Mouse (Mus musculus) thymus, adult 2 months (tissue): ENCODE data around the gene Dock9. TPM values are rescaled to one million over a fixed set of nuclear protein-coding genes. Genes with fewer than 3 reads are reported as not detected.

ENCODE experiments used
- DNase-seq: peaks from one replicate; pipeline ENCODE4 v3.0.0; 2021
- H3K27ac ChIP-seq: fragments of 200-500 bp; 2 replicates; pipeline ENCODE4 v1.5.1; 2012; ENCODE audit warnings: low read length, control low read depth; ENCODE audit not compliant: control insufficient read depth, insufficient read depth
- H3K27me3 ChIP-seq: fragments of 200-500 bp; 2 replicates; pipeline ENCODE4 v1.6.1; 2012; ENCODE audit warnings: mild to moderate bottlenecking, low read length, moderate library complexity, mixed read lengths; ENCODE audit not compliant: control insufficient read depth, insufficient read depth
- H3K36me3 ChIP-seq: fragments of 200-500 bp; 2 replicates; pipeline ENCODE4 v1.6.1; 2012; ENCODE audit warnings: mild to moderate bottlenecking, low read length, moderate library complexity; ENCODE audit not compliant: control insufficient read depth, insufficient read depth
- H3K4me1 ChIP-seq: fragments of 200-500 bp; replicated peaks from 2 replicates; pipeline ENCODE4 v1.6.1; 2012; ENCODE audit warnings: low read length; ENCODE audit not compliant: control insufficient read depth, insufficient read depth
- H3K4me3 ChIP-seq: fragments of 200-500 bp; 2 replicates; pipeline ENCODE4 v1.5.1; 2012; ENCODE audit warnings: mild to moderate bottlenecking, low read length, control low read depth, moderate library complexity; ENCODE audit not compliant: control insufficient read depth, insufficient read depth
- CTCF ChIP-seq: fragments of 200-500 bp; IDR thresholded peaks from 2 replicates; pipeline ENCODE4 v1.5.1; 2012; ENCODE audit warnings: mild to moderate bottlenecking, control low read depth, low read length, moderate library complexity, borderline replicate concordance; ENCODE audit not compliant: control insufficient read depth, poor library complexity, insufficient read depth; ENCODE audit errors: extremely low read depth
- POLR2A ChIP-seq: fragments of 200-500 bp; IDR thresholded peaks from 2 replicates; pipeline ENCODE4 v1.6.1; 2012; ENCODE audit warnings: mild to moderate bottlenecking, low read length, control low read depth, moderate library complexity; ENCODE audit not compliant: control insufficient read depth, poor library complexity, insufficient read depth; ENCODE audit errors: extremely low read depth
- WGBS: fragments of 180-500 bp; shearing (Covaris S2); methylation state at CpG from one replicate; pipeline ENCODE4 v1.1.7; 2018; 5-methylcytosine and 5-hydroxymethylcytosine counted together
- polyA plus RNA-seq: library from polyadenylated mRNA; depleted of rRNA; stranded (reverse); fragments of >200 nt; gene quantifications from 2 replicates; pipeline ENCODE4 v1.2.3, GENCODE M21; 2012

Dock9 gene
- polyA plus RNA-seq, 1 experiment, result 13.2 TPM

DNA sequence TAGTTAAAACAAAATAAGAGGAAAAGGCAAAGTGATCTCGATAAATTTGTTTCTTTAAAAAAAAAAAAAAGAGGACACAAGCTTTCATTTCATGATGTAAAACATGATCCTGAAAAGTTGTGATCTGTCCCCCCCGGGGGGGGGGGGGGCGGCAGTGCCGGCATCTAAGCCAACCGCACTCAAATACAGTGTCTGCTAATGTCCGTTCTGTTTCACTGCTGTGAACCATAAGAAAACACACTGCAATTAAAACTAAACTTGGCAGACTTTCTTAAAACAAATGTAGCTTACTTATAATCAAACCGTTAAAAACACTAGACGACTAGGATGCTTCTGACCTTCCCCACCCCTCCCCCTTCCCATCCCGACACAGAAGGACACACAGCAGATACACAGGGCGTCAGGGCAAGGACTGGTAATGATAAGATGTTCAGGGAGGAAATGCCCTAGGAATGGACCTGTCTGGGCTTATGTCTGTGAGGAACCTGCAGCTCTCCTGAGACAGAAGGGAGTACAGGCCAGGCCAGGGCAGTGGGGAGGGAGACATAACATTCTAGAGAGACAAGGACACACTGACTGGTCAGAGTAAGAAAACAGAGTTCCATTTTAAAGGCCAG lies 204.2 kb downstream of the Dock9 start:
- Histone ChIP-seq H3K4me1 (no peaks in the 10 kb centered on the region), H3K4me3 (no peak overlapping the region), H3K36me3 (no peaks in the 10 kb centered on the region), H3K27me3 (no peaks in the 10 kb centered on the region), H3K27ac (no peak overlapping the region)
- DNase-seq, result no peak
- 91% methylated on average over 10 of the region's 10 CpGs for WGBS
- TF ChIP-seq POLR2A (no peak), CTCF (no peak)

DNA sequence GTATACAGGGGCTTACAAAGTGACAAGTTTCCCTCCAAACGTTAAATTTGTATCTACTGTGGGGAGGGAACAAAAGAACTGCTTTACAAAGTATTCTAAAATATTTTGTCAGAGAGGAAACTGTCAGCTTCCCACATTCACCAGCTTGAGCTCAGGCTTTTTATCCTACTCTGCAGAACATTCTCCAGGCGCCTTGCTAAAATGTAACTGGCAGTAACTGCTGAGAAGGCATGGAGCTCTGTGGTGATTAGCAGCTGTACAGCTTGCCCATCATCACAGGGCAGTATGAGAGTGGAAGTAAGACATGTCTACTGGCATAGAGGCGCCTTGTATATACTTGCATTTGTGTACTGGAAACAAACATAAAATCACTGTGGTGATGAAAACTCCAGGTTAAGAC lies 204.7 kb downstream of the Dock9 start:
- no peaks in the 10 kb centered on the region for H3K36me3 ChIP-seq
- H3K27ac ChIP-seq, result no peak overlapping the region
- no peak for DNase-seq
- H3K4me1 ChIP-seq, result no peaks in the 10 kb centered on the region
- no peak overlapping the region for H3K4me3 ChIP-seq
- WGBS, result 74% methylated on average over 3 of the region's 3 CpGs
- no peaks in the 10 kb centered on the region for H3K27me3 ChIP-seq
- TF ChIP-seq POLR2A (no peak), CTCF (no peak)

DNA sequence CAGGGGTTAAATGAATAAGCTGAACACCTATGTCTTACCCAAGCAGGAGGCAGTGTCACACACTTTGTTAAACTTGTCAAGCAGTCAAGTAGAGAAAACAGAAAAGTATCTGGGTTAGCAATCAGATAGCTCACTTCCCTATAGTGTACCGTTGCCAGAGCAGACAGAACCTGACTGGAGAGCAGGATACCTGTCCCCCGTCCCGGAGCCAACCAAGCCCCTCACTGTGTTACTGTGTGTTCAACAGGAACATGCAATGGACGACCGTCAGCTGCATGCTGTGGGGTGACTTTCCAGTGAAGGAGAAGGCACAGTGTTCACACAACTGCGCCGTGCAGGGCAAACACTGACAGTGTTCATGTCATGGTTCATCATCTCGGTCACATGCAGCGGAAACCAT lies 205.3 kb downstream of the Dock9 start:
- 94% methylated on average over 9 of the region's 9 CpGs for WGBS
- Histone ChIP-seq H3K36me3 (no peaks in the 10 kb centered on the region), H3K4me3 (no peak overlapping the region), H3K27ac (no peak overlapping the region), H3K4me1 (no peaks in the 10 kb centered on the region), H3K27me3 (no peaks in the 10 kb centered on the region)
- TF ChIP-seq CTCF (no peak), POLR2A (no peak)
- no peak for DNase-seq

DNA sequence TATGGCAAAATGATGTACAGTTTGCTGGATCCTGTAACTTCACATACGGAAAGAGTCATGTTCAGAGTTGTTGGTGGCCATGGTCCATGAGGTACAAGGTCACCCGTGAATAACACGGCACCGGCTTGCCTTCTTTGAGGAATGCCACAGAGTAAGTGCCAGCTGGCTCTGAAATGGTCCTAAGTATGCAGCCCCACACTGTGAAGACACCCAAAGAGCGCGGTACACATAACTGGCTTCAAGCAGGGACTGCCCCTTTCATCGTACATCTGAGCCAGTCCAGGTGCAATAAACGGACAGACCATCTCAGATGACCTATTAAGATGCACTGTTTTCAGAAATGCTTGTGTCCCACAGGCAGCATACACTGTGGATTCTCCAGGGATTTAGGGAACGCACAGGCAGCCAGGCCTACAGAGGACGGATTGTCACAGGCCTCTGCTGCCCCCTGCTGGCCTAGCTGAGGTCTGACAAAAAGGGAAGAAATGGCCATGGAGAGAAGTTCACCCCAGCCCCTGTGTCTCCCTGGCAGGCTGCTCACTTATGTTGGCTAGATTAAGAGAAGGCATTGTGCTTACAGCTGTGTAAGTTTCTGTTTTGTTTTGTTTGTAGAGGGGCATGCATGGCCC lies 208.4 kb downstream of the Dock9 start:
- Histone ChIP-seq H3K27me3 (no peaks in the 10 kb centered on the region), H3K27ac (no peak overlapping the region), H3K36me3 (no peaks in the 10 kb centered on the region), H3K4me1 (no peaks in the 10 kb centered on the region), H3K4me3 (no peak overlapping the region)
- DNase-seq, result peak; percentile 63
- no peak for TF ChIP-seq POLR2A
- peak; percentile 89 for TF ChIP-seq CTCF
- 79% methylated on average over 10 of the region's 10 CpGs for WGBS

DNA sequence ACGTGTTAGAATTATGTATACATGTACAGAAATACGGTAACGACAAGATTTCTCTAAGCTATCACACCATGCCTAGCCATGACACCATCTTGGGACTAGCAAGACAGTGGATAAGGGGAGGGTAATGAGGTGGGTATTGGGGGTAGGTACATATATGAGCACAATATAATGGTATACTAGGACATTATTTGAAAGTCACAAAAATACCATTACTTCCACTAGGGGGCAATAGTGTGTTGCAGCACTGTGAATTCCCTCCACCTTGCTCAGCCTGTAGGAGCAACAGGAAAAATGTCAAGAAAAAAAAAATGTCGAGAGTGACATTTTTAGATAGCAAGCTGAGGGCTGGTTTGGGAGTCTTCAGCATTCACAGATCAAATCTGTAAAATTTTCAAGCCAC lies 209.2 kb downstream of the Dock9 start:
- Histone ChIP-seq H3K4me3 (no peak overlapping the region), H3K27ac (no peak overlapping the region), H3K4me1 (no peaks in the 10 kb centered on the region), H3K36me3 (no peaks in the 10 kb centered on the region), H3K27me3 (no peaks in the 10 kb centered on the region)
- WGBS, result 74% methylated on average over 4 of the region's 4 CpGs
- TF ChIP-seq CTCF, result no peak
- DNase-seq, result no peak

GRCm38 (mm10) chr14:121585906-121586765 lies 211.5 kb downstream of the Dock9 start:
- 68% methylated on average over 21 of the region's 21 CpGs for WGBS
- Histone ChIP-seq H3K27ac (no peak overlapping the region), H3K4me3 (no peak overlapping the region), H3K36me3 (no peaks in the 10 kb centered on the region), H3K27me3 (no peaks in the 10 kb centered on the region), H3K4me1 (no peaks in the 10 kb centered on the region)
- DNase-seq, result no peak
- no peak for TF ChIP-seq POLR2A
- TF ChIP-seq CTCF, result no peak
